Mouse (Mus musculus): ENCODE measurements around the gene 1700006A11Rik. TPM values are rescaled to one million over a fixed set of nuclear protein-coding genes. Genes with fewer than 3 reads are reported as not detected.

1700006A11Rik gene
- not detected in 2 replicates for polyA plus RNA-seq (2012; rRNA removed)

GRCm38 (mm10) chr3:124425940-124426339 is at the start of gene 1700006A11Rik:
Gene 1700006A11Rik, minus strand, starts transcription at chr3:124426040.

Other genes starting within 250 kb of the 1700006A11Rik start
- 0.10 and 0.20 TPM in 2 replicates for gene Tram1l1, start 105.2 kb downstream of the 1700006A11Rik start, polyA plus RNA-seq (2012; rRNA removed)
- gene 1700003H04Rik, start 155.1 kb upstream of the 1700006A11Rik start, polyA plus RNA-seq (2012; rRNA removed): not detected in 2 replicates